Mouse (Mus musculus): ENCODE measurements around the gene Ybx1. TPM values are rescaled to one million over a fixed set of nuclear protein-coding genes. Genes with fewer than 3 reads are reported as not detected.

Gene Ybx1
- polyA plus RNA-seq, 1 experiment from 2014 or later = 976 TPM

GRCm38 (mm10) chr4:119303291-119303690, 8.9 kb upstream of the Ybx1 start:
- Histone ChIP-seq H3K9me3 (ENCODE audit: control insufficient read depth, low read length) (no peaks in the 10 kb centered on the region), H3K4me2 (ENCODE audit: low read depth, low read length) (no peak overlapping the region), H3K27ac (ENCODE audit: low read depth, low read length) (no peak overlapping the region), H3K27me3 (ENCODE audit: control insufficient read depth, insufficient read depth, low read length) (no peaks in the 10 kb centered on the region), H3K4me1 (ENCODE audit: control insufficient read depth, insufficient read depth, low read length) (no peaks in the 10 kb centered on the region), H3K4me3 (ENCODE audit: low read depth, low read length) (no peak overlapping the region), H3K9ac (replicated peaks; ENCODE audit: low read depth, low read length) (no peak overlapping the region), H3K36me3 (ENCODE audit: control insufficient read depth, insufficient read depth, low read length) (no peaks in the 10 kb centered on the region)
- no peak for ATAC-seq (ENCODE audit: low read depth)
- WGBS = 93% methylated on average over 8 of the region's 8 CpGs

DNA sequence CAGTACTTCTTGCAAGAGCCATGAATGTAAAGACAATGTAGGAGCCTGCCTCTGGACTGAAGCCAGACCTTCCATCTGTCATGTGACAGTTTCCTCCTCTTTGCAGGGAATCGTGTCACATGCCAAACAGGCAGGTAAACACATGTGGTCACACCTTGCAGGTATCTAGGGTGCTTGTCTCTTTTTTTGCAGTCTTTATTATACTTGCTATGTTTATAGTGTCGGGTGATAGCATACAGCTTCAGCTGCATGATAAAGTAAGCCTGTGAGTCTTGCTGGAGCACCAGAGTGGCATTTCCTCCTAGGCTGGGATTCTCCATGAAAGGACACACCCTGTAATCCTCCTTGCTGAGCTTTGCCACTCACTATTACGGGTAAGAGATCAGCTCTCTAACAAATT, 7.4 kb upstream of the Ybx1 start:
- Histone ChIP-seq H3K4me1 (ENCODE audit: control insufficient read depth, insufficient read depth, low read length) (no peaks in the 10 kb centered on the region), H3K4me2 (ENCODE audit: low read depth, low read length) (no peak overlapping the region), H3K36me3 (ENCODE audit: control insufficient read depth, insufficient read depth, low read length) (no peaks in the 10 kb centered on the region), H3K4me3 (ENCODE audit: low read depth, low read length) (no peak overlapping the region), H3K27me3 (ENCODE audit: control insufficient read depth, insufficient read depth, low read length) (no peaks in the 10 kb centered on the region), H3K27ac (ENCODE audit: low read depth, low read length) (no peak overlapping the region), H3K9me3 (ENCODE audit: control insufficient read depth, low read length) (no peaks in the 10 kb centered on the region), H3K9ac (replicated peaks; ENCODE audit: low read depth, low read length) (no peak overlapping the region)
- 91% methylated on average over 3 of the region's 3 CpGs for WGBS
- ATAC-seq (ENCODE audit: low read depth) = no peak

DNA sequence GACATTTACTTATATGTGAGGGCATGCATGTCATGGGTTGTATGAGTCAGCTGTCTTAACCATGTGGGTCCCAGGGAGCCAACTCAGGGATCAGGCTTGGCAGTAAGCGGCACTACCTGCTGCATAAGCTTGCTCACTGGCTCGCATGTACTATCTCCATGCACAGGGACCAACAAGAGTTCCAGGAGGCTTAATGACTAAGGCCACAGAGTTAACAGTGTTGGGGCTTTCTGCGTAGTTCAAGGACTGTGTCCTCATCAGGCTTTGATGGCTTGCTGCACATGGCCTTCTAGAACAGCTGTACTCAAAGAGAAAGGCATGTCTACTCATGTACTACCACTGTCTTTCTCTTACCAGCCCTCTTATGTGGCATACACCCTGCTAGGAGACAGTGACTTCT, 6.4 kb upstream of the Ybx1 start:
- Histone ChIP-seq H3K4me3 (ENCODE audit: low read depth, low read length) (no peak overlapping the region), H3K9me3 (ENCODE audit: control insufficient read depth, low read length) (no peaks in the 10 kb centered on the region), H3K27ac (ENCODE audit: low read depth, low read length) (no peak overlapping the region), H3K36me3 (ENCODE audit: control insufficient read depth, insufficient read depth, low read length) (no peaks in the 10 kb centered on the region), H3K4me2 (ENCODE audit: low read depth, low read length) (no peak overlapping the region), H3K4me1 (ENCODE audit: control insufficient read depth, insufficient read depth, low read length) (no peaks in the 10 kb centered on the region; the same call in 1 of the 2 replicates), H3K9ac (replicated peaks; ENCODE audit: low read depth, low read length) (no peak overlapping the region), H3K27me3 (ENCODE audit: control insufficient read depth, insufficient read depth, low read length) (no peaks in the 10 kb centered on the region)
- WGBS = 95% methylated on average over 3 of the region's 3 CpGs
- ATAC-seq (ENCODE audit: low read depth) = no peak

DNA sequence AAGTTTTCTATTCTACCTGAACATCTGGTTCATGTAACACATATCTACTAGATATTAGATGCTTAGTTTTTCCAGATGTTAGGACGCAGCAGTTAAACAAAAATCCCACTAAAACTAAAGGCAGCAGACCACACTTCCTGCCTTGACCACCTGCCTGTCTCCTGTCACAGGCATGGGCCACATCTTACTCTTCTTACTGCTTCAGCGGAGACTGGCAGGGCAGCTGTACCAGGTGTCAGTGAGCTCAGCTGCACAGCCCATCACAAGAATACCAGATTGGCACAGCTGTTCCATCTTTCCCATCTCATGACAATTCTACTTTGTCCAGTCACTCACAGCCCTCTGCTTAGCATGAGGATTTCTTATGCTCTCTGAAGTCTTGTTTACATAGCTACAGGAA, 3.0 kb upstream of the Ybx1 start:
- Histone ChIP-seq H3K9me3 (ENCODE audit: control insufficient read depth, low read length) (no peaks in the 10 kb centered on the region), H3K27ac (ENCODE audit: low read depth, low read length) (no peak overlapping the region), H3K9ac (replicated peaks; ENCODE audit: low read depth, low read length) (no peak overlapping the region), H3K4me1 (ENCODE audit: control insufficient read depth, insufficient read depth, low read length) (peaks cover 6% of the 10 kb centered on the region; the same call in 1 of the 2 replicates), H3K4me2 (ENCODE audit: low read depth, low read length) (no peak overlapping the region), H3K27me3 (ENCODE audit: control insufficient read depth, insufficient read depth, low read length) (no peaks in the 10 kb centered on the region), H3K4me3 (ENCODE audit: low read depth, low read length) (no peak overlapping the region), H3K36me3 (ENCODE audit: control insufficient read depth, insufficient read depth, low read length) (no peaks in the 10 kb centered on the region)
- no peak for ATAC-seq (ENCODE audit: low read depth)
- 87% methylated on average over 2 of the region's 2 CpGs for WGBS

GRCm38 (mm10) chr4:119295134-119295453, 690 bp upstream of the Ybx1 start:
- no peaks in the 10 kb centered on the region for H3K36me3 ChIP-seq (ENCODE audit: control insufficient read depth, insufficient read depth, low read length)
- H3K27ac ChIP-seq (ENCODE audit: low read depth, low read length) = peak overlapping the region; percentile 93
- H3K4me3 ChIP-seq (ENCODE audit: low read depth, low read length) = peak overlapping the region; percentile 76
- no peaks in the 10 kb centered on the region for H3K27me3 ChIP-seq (ENCODE audit: control insufficient read depth, insufficient read depth, low read length)
- 7% methylated on average over 6 of the region's 6 CpGs for WGBS
- H3K4me1 ChIP-seq (ENCODE audit: control insufficient read depth, insufficient read depth, low read length) = peaks cover 19% of the 10 kb centered on the region
- H3K4me2 ChIP-seq (ENCODE audit: low read depth, low read length) = peak overlapping the region; percentile 69
- no peak for ATAC-seq (ENCODE audit: low read depth)
- peak overlapping the region; percentile 78 for H3K9ac ChIP-seq (replicated peaks; ENCODE audit: low read depth, low read length)
- no peaks in the 10 kb centered on the region for H3K9me3 ChIP-seq (ENCODE audit: control insufficient read depth, low read length)

DNA sequence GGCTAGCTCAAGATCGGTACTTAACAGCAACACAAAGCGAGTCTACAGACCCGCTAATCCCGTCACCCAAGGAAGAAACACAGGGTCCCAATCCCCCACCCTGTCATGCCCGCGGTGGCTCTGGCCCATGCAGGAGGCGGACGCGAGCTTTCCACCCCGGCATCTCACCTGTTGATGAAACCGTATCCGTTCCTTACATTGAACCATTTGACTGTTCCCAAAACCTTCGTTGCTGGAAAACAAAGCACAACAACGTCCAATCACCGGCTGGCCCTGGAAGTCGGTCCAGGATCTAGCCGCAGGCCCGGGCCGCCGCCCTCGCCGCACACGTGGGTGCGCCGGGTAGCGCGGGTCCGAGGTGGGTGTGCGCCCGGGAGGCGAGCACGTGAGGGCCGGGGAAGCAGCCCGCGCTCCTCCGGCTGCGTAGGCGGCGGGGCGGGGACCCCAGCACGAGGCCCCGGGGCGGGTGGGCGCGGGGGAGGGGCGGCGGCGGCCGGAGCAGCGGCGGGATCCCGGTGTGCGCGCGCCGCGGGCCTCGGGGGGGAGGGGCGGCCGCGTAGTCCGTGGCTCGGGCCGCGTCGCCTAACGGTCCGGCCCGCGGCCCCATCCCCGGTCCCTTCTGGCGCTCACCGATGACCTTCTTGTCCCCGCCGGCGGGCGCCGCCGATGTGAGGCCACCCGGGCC, 688 bp downstream of the Ybx1 start:
- under 1% methylated on average over 50 of the region's 80 CpGs for WGBS
- Histone ChIP-seq H3K9me3 (ENCODE audit: control insufficient read depth, low read length) (no peaks in the 10 kb centered on the region), H3K27me3 (ENCODE audit: control insufficient read depth, insufficient read depth, low read length) (no peaks in the 10 kb centered on the region), H3K36me3 (ENCODE audit: control insufficient read depth, insufficient read depth, low read length) (no peaks in the 10 kb centered on the region), H3K4me3 (ENCODE audit: low read depth, low read length) (peak overlapping the region; percentile 76), H3K4me1 (ENCODE audit: control insufficient read depth, insufficient read depth, low read length) (peaks cover 19% of the 10 kb centered on the region), H3K4me2 (ENCODE audit: low read depth, low read length) (peak overlapping the region; percentile 71), H3K9ac (replicated peaks; ENCODE audit: low read depth, low read length) (peak overlapping the region; percentile 88), H3K27ac (ENCODE audit: low read depth, low read length) (peak overlapping the region; percentile 89)
- peak; percentile 25 for ATAC-seq (ENCODE audit: low read depth)

- Histone ChIP-seq H3K9ac (replicated peaks; ENCODE audit: low read depth, low read length) (peak overlapping the region; percentile 88), H3K4me1 (ENCODE audit: control insufficient read depth, insufficient read depth, low read length) (peaks cover 19% of the 10 kb centered on the region), H3K4me2 (ENCODE audit: low read depth, low read length) (peak overlapping the region; percentile 71), H3K27me3 (ENCODE audit: control insufficient read depth, insufficient read depth, low read length) (no peaks in the 10 kb centered on the region), H3K36me3 (ENCODE audit: control insufficient read depth, insufficient read depth, low read length) (no peaks in the 10 kb centered on the region), H3K27ac (ENCODE audit: low read depth, low read length) (peak overlapping the region; percentile 89), H3K4me3 (ENCODE audit: low read depth, low read length) (peak overlapping the region; percentile 76), H3K9me3 (ENCODE audit: control insufficient read depth, low read length) (no peaks in the 10 kb centered on the region)
- WGBS = 1% methylated on average over 24 of the region's 24 CpGs
- peak; percentile 13; the same call in 1 of the 2 replicates for ATAC-seq (ENCODE audit: low read depth)
Measured at GRCm38 (mm10) chr4:119292771-119293573, 1.4 kb downstream of the Ybx1 start.

DNA sequence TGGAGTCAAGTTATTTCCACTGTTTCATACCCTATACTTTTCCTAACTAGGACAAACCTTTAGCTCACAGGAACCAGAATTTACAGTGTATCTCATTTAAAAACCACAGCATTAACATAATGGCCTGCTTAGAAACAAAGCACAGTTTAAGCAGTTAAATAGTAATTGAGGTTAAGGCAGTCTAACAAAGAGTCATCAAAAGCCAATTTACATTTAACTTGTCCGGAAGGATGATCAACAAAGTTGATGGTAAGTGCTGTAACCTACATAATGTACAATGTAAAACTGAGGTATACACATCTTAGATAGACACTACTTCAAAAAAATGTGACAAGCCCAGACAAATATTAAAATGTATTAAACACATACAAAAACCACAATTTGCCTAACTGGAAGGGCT, 2.5 kb downstream of the Ybx1 start:
- peak overlapping the region; percentile 71 for H3K4me2 ChIP-seq (ENCODE audit: low read depth, low read length)
- peaks cover 19% of the 10 kb centered on the region for H3K4me1 ChIP-seq (ENCODE audit: control insufficient read depth, insufficient read depth, low read length)
- no peak overlapping the region for H3K27ac ChIP-seq (ENCODE audit: low read depth, low read length)
- peak overlapping the region; percentile 76 for H3K4me3 ChIP-seq (ENCODE audit: low read depth, low read length)
- 0 out of 2 replicates have a peak overlapping the region, but pooled peaks have one; percentile 4 for H3K9ac ChIP-seq (replicated peaks; ENCODE audit: low read depth, low read length)
- no peaks in the 10 kb centered on the region for H3K27me3 ChIP-seq (ENCODE audit: control insufficient read depth, insufficient read depth, low read length)
- H3K36me3 ChIP-seq (ENCODE audit: control insufficient read depth, insufficient read depth, low read length) = no peaks in the 10 kb centered on the region
- no peak for ATAC-seq (ENCODE audit: low read depth)
- no peaks in the 10 kb centered on the region for H3K9me3 ChIP-seq (ENCODE audit: control insufficient read depth, low read length)
- WGBS = 53% methylated on average over 1 of the region's 1 CpGs

DNA sequence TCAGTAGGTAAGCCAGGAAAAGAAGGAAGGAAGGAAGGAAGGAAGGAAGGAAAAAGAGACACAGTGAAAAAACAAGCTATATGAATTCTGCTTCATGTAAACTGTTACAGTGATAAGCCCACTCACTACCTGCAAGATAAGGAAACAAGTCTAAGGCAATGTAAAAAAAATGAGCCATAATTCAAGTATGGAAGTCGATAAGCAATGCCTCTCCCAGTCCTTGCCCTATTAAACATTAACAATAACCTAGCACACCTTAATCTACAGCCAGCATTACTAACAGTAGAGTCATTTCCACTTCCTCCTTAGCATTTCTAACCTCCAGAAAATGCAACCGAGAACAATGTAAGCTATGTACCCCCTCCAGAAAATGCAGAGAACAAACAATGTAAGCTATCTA, 9.1 kb downstream of the Ybx1 start:
- Histone ChIP-seq H3K4me1 (ENCODE audit: control insufficient read depth, insufficient read depth, low read length) (no peaks in the 10 kb centered on the region), H3K36me3 (ENCODE audit: control insufficient read depth, insufficient read depth, low read length) (peaks cover 24% of the 10 kb centered on the region), H3K9ac (replicated peaks; ENCODE audit: low read depth, low read length) (no peak overlapping the region), H3K27me3 (ENCODE audit: control insufficient read depth, insufficient read depth, low read length) (no peaks in the 10 kb centered on the region), H3K4me2 (ENCODE audit: low read depth, low read length) (no peak overlapping the region), H3K9me3 (ENCODE audit: control insufficient read depth, low read length) (no peaks in the 10 kb centered on the region), H3K27ac (ENCODE audit: low read depth, low read length) (no peak overlapping the region), H3K4me3 (ENCODE audit: low read depth, low read length) (no peak overlapping the region)
- 79% methylated on average over 2 of the region's 2 CpGs for WGBS
- ATAC-seq (ENCODE audit: low read depth) = no peak

All from neural tube, embryonic 14.5 days (tissue).